Mouse (Mus musculus): Measurements from ENCODE around the gene Olfr1205.

DNA sequence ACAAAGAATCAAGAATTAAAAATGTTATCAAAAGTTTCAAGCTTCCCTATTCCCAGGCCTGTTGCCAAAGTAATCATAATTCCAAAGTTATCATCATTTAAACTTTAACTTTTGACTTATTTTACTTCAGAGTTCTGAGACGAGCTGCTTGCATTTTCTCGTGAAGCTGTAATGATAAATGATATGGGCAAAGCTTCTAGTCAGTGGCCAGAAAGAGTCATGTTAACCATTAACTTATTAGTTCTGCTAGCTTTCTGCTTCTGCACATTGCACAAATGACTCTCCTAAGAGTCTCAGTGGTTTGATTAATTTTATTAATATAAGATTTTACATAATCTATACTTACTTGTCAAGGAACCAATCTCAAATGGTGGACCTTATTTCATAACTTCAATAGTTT lies 8.9 kb downstream of the Olfr1205 start:
- TF ChIP-seq POLR2A (IDR thresholded peaks at IDR 0.05; ENCODE audit: extremely low read depth, insufficient read depth, low read length) (no peak), CTCF (IDR thresholded peaks at IDR 0.05; ENCODE audit: extremely low read depth, insufficient read depth, low read length) (no peak)
